Mouse (Mus musculus) forebrain, embryonic 11.5 days (tissue): Measurements from ENCODE around the gene Pex3. TPM values are rescaled to one million over a fixed set of nuclear protein-coding genes. Genes with fewer than 3 reads are reported as not detected.

ENCODE experiments used
- ATAC-seq: fragments of 200-750 bp; cut with Nextera tagmentation; replicated peaks from 2 replicates; pipeline ENCODE4 v1.8.0; 2017; ENCODE audit warnings: moderate TSS enrichment; ENCODE audit not compliant: low FRiP score
- DNase-seq: peaks from one replicate; pipeline ENCODE4 v3.0.0-alpha.2; 2017; ENCODE audit warnings: low spot score
- H3K27ac ChIP-seq: fragments of 300-500 bp; sonication (generic); 2 replicates; pipeline ENCODE4 v1.5.1; 2014; ENCODE audit warnings: low read depth, low read length
- H3K27me3 ChIP-seq: fragments of 300-500 bp; sonication (generic); 2 replicates; pipeline ENCODE4 v1.6.1; 2014; ENCODE audit warnings: mild to moderate bottlenecking, low read length, mixed read lengths; ENCODE audit not compliant: control insufficient read depth, insufficient read depth
- H3K36me3 ChIP-seq: fragments of 300-500 bp; sonication (generic); 2 replicates; pipeline ENCODE4 v1.6.1; 2014; ENCODE audit warnings: mild to moderate bottlenecking, low read length, moderate library complexity, mixed read lengths; ENCODE audit not compliant: control insufficient read depth, insufficient read depth
- H3K4me1 ChIP-seq: fragments of 300-500 bp; sonication (generic); replicated peaks from 2 replicates; pipeline ENCODE4 v1.6.1; 2014; ENCODE audit warnings: low read length, mixed read lengths; ENCODE audit not compliant: control insufficient read depth, insufficient read depth
- H3K4me2 ChIP-seq: fragments of 300-500 bp; sonication (generic); 2 replicates; pipeline ENCODE4 v1.6.1; 2014; ENCODE audit warnings: low read depth, mild to moderate bottlenecking, low read length, moderate library complexity, mixed read lengths; ENCODE audit not compliant: severe bottlenecking
- H3K4me3 ChIP-seq: fragments of 300-500 bp; sonication (generic); 2 replicates; pipeline ENCODE4 v1.5.1; 2014; ENCODE audit warnings: low read depth, low read length
- H3K9ac ChIP-seq: fragments of 300-500 bp; sonication (generic); 2 replicates; pipeline ENCODE4 v1.6.1; 2014; ENCODE audit warnings: low read length
- H3K9me3 ChIP-seq: fragments of 300-500 bp; sonication (generic); 2 replicates; pipeline ENCODE4 v1.6.1; 2016; ENCODE audit warnings: low read length, mixed read lengths; ENCODE audit not compliant: control insufficient read depth
- WGBS: fragments of 180-500 bp; shearing (Covaris S2); extraction: QIAGEN DNeasy Blood & Tissue Kit; methylation state at CpG from one replicate; pipeline ENCODE4 v1.1.7; 2014; 5-methylcytosine and 5-hydroxymethylcytosine counted together
- polyA plus RNA-seq: library from polyadenylated mRNA; unstranded; fragments of >200 nt; fragmentation: Nextera tagmentation; extraction: Ambion mirVana; gene quantifications from 2 replicates; pipeline ENCODE4 v1.2.1, GENCODE M21; 2014

Gene Pex3
- polyA plus RNA-seq, 1 experiment from 2014 or later, result 25.0 TPM

GRCm38 (mm10) chr10:13489671-13490070, 63.3 kb downstream of the Pex3 start:
- ATAC-seq (no peak), DNase-seq (no peak)
- Histone ChIP-seq H3K9me3 (no peaks in the 10 kb centered on the region), H3K9ac (no peak overlapping the region), H3K4me3 (no peak overlapping the region), H3K4me1 (no peaks in the 10 kb centered on the region), H3K36me3 (no peaks in the 10 kb centered on the region), H3K27me3 (no peaks in the 10 kb centered on the region), H3K27ac (no peak overlapping the region), H3K4me2 (no peak overlapping the region)
- 89% methylated on average over 6 of the region's 6 CpGs for WGBS

- no peak for ATAC-seq
Measured at GRCm38 (mm10) chr10:13485958-13486357, 67.0 kb downstream of the Pex3 start.

DNA sequence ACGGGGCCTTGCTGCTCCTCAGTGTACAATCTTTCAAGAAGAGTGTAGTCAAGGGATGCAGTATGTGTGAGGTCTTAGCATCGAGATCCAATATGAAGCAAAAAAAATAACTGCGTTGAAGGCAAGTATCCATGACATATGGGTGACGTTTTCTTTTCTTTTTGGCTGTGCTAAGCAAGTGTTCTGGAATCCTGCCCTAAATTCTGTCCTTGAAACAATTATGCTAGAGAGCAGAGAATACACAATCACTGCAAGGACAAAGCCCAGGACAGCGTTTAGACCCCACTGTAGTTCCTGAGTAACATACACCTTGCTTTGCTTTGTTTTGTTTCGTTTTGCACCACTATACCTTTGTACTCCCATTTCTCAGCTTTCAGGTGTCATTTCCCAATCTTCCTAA, 73.6 kb downstream of the Pex3 start:
- Histone ChIP-seq H3K27me3 (peaks cover 5% of the 10 kb centered on the region), H3K27ac (no peak overlapping the region), H3K4me1 (no peaks in the 10 kb centered on the region; the same call in 1 of the 2 replicates), H3K36me3 (no peaks in the 10 kb centered on the region), H3K9me3 (no peaks in the 10 kb centered on the region), H3K4me2 (no peak overlapping the region), H3K4me3 (no peak overlapping the region), H3K9ac (no peak overlapping the region)
- WGBS, result 88% methylated on average over 6 of the region's 6 CpGs
- DNase-seq (no peak), ATAC-seq (no peak)

More at GRCm38 (mm10) chr10:13485958-13486357, 67.0 kb downstream of the Pex3 start:
- Histone ChIP-seq H3K27me3 (no peaks in the 10 kb centered on the region), H3K9ac (no peak overlapping the region), H3K4me2 (no peak overlapping the region), H3K27ac (no peak overlapping the region), H3K4me1 (no peaks in the 10 kb centered on the region), H3K9me3 (no peaks in the 10 kb centered on the region), H3K36me3 (no peaks in the 10 kb centered on the region), H3K4me3 (no peak overlapping the region)
- 78% methylated on average over 4 of the region's 4 CpGs for WGBS
- no peak for DNase-seq

DNA sequence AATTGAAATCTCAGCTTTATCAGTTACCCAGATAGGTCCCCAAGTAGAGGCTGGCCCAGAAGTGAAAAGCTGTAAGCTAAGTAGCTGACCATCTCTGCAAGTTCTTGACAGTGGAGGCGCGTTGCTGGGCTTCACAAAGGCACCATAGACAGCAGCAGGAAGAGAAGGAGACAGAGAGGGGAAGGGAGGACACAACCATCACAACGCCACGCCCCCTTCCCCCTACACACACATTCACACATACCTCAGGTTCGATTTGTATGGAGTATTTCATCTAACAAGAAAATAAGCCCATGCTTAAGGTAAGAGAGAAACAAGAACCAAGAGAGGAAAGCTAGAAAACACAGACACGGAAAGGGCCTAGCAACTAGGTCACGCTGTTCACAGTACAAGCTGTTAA, 77.8 kb downstream of the Pex3 start:
- no peak for DNase-seq
- Histone ChIP-seq H3K9me3 (no peaks in the 10 kb centered on the region), H3K27ac (no peak overlapping the region), H3K4me3 (no peak overlapping the region), H3K27me3 (peaks cover 11% of the 10 kb centered on the region), H3K4me2 (no peak overlapping the region), H3K36me3 (no peaks in the 10 kb centered on the region), H3K9ac (no peak overlapping the region), H3K4me1 (peaks cover 4% of the 10 kb centered on the region; the same call in 1 of the 2 replicates)
- no peak; the same call in 1 of the 2 replicates for ATAC-seq
- WGBS, result 30% methylated on average over 7 of the region's 7 CpGs

GRCm38 (mm10) chr10:13474568-13474955, 78.4 kb downstream of the Pex3 start:
- DNase-seq, result no peak
- Histone ChIP-seq H3K9me3 (no peaks in the 10 kb centered on the region), H3K36me3 (no peaks in the 10 kb centered on the region), H3K4me3 (peak overlapping the region; percentile 67), H3K9ac (peak overlapping the region; percentile 79), H3K27ac (no peak overlapping the region), H3K4me1 (peaks cover 4% of the 10 kb centered on the region; the same call in 1 of the 2 replicates), H3K4me2 (peak overlapping the region; percentile 100), H3K27me3 (peaks cover 11% of the 10 kb centered on the region)
- ATAC-seq, result peak; percentile 18; the same call in 1 of the 2 replicates
- 5% methylated on average over 10 of the region's 10 CpGs for WGBS

Other genes with a start within 250 kb of the Pex3 start
- 16.7 and 17.7 TPM in 2 replicates for gene Phactr2, start 78.7 kb downstream of the Pex3 start, polyA plus RNA-seq
- gene Fuca2, start 53.6 kb downstream of the Pex3 start, polyA plus RNA-seq, result 21.5 and 24.7 TPM in 2 replicates
- 3.4 and 3.7 TPM in 2 replicates for gene Adat2, start 248 bp downstream of the Pex3 start, polyA plus RNA-seq